Mouse (Mus musculus) embryonic facial prominence, embryonic 14.5 days (tissue): ENCODE results near the gene A530032D15Rik. TPM values are rescaled to one million over a fixed set of nuclear protein-coding genes. Genes with fewer than 3 reads are reported as not detected.

Source experiments
- polyA plus RNA-seq: library from polyadenylated mRNA; unstranded; fragments of >200 nt; fragmentation: Nextera tagmentation; extraction: Ambion mirVana; gene quantifications from 2 replicates; pipeline ENCODE4 v1.2.1, GENCODE M21; 2014

A530032D15Rik gene
- polyA plus RNA-seq, 1 experiment from 2014 or later, result not detected

Other genes with a start within 250 kb of the A530032D15Rik start
- gene Slc16a14, start 174.7 kb downstream of the A530032D15Rik start, polyA plus RNA-seq, result 0.38 and 0.45 TPM in 2 replicates
- not detected in 2 replicates for gene Gm10553, start 9.7 kb downstream of the A530032D15Rik start, polyA plus RNA-seq
- 0.35 TPM in 1 of 2 replicates, not detected in the other for gene C130026I21Rik, start 160.7 kb upstream of the A530032D15Rik start, polyA plus RNA-seq